Mouse (Mus musculus): ENCODE measurements at regions not wholly inside any gene's neighbourhood (a gene's known extent, or its start where the extent isn't known, plus 50 kb on each side); places are given as distances from the start of the nearest gene placed in this dataset.

DNA sequence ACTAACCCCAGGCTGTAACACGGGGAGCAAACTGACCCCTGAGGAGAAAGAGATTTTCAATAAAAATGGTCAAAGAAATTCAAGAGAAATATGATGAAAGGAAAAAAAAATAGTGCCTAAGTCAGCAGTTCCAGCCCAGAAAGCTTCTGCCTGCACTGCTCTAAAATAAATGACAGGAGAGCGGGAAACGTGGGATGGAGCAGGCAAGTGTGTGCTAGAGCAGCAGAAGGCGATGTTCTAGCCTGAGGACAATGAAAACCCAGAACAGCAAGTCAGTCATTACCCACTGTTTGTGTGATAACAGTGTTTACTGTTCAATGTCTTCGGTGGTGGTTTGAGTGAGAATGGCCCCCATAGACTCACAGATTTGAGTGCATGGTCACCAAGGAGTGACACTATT lies 91.4 kb upstream of the Rmdn2 start:
- TF ChIP-seq POLR2A (IDR thresholded peaks at IDR 0.05; ENCODE audit: low read depth, low read length) (no peak), CTCF (conservative IDR thresholded peaks at IDR 0.05; ENCODE audit: insufficient read depth, insufficient read length, low read depth, low read length) (no peak)
